Mouse (Mus musculus): ENCODE data around the gene Zfp69.

The Zfp69 gene

GRCm38 (mm10) chr4:120924554-120925299, 26.8 kb downstream of the Zfp69 start, which contains the start of gene Exo5:
TSS of gene Exo5 (minus strand) at chr4:120925017.
- peak; percentile 78 for DNase-seq (ENCODE audit: low spot score)

- no peak for DNase-seq (ENCODE audit: low spot score)
These were observed 30.0 kb downstream of the Zfp69 start for GRCm38 (mm10) chr4:120921461-120921860.

DNA sequence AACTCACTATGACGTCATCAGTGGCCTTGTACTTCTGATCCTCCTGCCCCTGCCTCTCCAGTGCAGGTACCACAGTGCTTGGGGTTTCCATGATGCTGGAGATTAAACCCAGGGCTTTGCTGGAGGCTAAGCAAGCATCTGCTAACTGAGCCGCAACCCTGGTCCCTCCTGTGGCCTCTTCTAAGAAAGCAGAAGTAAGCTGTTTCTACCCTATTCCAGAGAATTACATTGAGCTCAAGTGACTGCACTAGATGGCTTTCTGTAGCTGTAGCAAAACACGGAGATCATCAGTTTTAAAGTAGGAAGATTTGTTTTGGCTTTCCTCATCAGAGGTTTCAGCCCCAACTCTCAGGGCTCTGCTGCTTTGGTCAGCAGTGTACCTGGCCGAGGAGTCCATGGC, 37.0 kb downstream of the Zfp69 start:
- no peak for DNase-seq (ENCODE audit: low spot score)

DNA sequence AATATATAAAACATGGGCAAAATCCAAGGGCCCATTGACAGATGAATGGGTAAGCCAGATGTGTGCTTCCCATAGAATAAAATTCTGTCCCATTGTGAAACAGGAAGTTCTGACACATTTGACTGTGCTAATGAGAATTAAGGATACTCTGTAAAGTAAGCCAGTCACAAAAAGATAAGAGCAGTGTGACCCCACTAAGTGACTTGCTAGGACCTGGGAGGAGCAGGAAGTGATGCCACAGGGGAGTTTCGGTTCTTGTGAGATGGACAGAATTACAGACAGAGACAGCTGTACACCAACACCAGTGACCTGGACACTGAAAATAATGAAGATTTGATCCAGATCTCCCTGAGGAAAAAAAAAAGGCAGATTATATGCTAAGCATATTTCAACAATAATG, 37.6 kb downstream of the Zfp69 start:
- DNase-seq (ENCODE audit: low spot score), result no peak

DNA sequence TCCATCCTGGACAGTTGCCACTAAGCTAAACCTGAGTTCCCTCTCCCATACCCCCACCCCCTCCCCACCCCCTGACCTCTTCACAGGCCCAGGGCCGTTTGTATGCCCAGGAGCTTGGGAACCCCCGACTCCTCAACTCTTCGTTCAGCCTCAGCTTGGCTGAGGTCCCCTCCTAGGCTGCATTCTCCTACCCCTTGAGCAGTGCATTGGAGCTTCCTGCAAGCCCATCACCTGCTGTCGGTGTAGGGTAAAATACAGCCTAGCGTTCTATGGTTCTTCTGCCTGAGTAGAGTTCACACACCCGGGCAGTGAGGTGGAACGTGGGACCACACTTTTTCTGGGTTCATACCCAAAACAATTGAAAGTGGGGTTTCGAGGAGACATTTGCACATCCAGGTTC, 38.1 kb downstream of the Zfp69 start:
- DNase-seq (ENCODE audit: low spot score), result no peak

DNA sequence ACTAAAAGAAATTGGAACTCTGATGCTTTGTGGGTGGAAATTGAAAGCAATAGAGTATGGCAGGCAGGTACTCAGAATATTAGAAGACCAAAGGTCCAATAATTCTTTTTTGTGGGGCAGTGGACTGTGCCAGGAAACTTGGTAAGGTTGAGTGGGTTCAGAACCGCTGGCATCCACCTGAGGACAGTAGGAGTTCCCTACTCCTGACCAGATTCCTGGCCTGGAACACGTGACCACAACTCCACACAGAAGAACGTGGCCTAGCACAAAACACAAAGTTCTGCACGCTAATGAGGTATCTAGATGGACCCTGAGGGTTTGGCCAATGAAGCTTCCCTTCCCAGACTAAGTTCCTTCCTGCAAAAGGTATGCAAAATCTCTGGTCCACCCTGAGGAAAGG, 38.6 kb downstream of the Zfp69 start:
- no peak for DNase-seq (ENCODE audit: low spot score)

- no peak for DNase-seq (ENCODE audit: low spot score)
These were observed 40.4 kb downstream of the Zfp69 start for GRCm38 (mm10) chr4:120911086-120911485.

GRCm38 (mm10) chr4:120909558-120910150, 41.8 kb downstream of the Zfp69 start:
- DNase-seq (ENCODE audit: low spot score), result no peak

DNA sequence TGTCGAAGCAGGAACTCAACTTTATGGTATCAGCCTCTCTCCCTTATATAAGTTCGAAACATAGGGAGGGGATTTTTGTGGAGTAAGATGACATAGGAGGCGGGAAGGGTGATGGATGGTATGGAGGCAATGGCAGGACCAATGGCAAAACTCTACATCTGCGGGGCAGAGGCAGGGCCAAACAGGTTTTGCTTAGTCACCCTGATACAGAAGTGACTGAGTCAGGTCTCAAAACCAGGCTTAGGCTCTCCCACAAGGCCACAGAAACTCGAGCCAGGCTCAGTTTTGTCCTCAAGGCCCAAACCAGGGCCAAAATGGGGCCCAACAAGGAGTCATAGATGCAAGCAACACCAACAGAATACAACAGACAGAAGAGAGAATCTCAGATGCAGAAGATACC, 45.9 kb downstream of the Zfp69 start:
- DNase-seq (ENCODE audit: low spot score), result no peak

GRCm38 (mm10) chr4:120904533-120904932, 47.0 kb downstream of the Zfp69 start:
- no peak for DNase-seq (ENCODE audit: low spot score)

DNA sequence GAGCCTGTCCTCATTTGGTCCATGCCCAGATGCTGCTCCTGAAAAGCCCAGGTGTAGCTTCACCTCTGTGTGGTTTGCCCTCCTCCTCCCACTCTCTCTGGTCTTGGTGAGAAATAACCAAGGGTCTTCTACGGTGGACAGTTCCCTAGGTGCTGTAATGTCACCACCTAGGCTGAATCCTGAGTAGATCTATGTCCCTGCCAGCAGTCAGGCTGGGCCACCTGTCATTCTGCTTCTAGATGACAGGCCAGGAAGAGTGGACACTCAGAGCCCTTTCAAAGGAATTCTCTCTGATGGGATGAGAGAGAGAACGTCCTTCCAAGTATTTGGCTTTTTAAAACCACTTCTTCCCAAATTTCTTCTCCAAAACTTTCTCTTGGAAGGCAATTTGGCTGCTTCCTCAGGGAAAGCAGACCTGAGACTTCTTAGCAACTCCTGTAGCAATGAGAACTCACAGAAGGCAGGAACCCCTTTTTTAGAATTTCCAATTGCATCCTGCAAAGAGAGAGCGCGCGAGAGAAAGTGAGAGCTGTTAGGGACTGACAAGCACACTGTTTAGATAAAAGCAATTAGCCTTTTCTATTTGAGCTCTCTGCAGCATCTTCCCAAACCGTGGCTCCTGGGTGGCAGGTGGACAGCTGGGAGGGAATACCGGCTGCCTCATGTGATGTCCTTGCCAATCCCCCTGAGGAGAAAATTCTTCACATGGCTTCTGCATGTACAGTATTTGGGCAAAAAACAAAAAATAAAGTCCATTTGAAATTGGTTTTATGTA, 55.5 kb downstream of the Zfp69 start:
- DNase-seq (ENCODE audit: low spot score), result no peak

DNA sequence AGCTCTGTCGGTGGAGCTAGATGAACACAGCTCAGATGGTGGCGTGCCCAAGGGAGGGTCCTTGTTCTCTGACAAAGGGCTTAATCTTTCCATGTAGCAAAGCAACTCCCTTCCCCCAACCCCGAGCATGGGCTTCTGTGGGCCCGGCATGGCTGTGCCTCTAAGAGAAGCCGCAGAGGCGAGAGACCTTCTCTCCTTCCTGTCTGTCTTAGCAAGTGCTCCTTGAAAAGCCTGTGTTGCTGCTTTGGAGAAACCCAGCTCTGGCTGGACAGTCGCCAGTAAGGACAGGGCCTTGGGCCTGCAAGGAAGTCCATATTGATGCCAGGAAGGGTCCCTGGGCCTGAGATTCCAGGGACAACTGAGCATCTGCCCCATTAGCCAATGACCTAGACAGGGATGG, 56.3 kb downstream of the Zfp69 start:
- DNase-seq (ENCODE audit: low spot score), result no peak

DNA sequence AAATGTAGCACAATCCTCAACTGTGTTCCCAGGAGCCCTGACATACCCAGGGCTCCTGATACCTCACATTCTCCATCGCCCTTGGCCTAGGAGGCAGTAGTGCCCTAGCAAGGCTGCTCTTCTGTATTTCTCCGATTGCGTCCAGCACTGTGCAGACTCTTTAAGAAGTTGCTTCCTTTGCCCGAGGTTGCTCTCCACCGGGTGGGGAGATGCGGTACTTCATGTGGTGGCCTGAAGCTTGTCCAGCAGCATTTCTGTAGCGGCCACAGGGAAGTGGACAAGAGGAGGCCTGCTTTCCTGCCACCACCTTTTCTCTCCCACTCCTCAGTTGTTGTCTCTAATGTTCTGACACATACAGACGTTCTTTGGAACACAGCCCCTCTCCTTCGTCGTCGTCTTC, 56.9 kb downstream of the Zfp69 start:
- no peak for DNase-seq (ENCODE audit: low spot score)

DNA sequence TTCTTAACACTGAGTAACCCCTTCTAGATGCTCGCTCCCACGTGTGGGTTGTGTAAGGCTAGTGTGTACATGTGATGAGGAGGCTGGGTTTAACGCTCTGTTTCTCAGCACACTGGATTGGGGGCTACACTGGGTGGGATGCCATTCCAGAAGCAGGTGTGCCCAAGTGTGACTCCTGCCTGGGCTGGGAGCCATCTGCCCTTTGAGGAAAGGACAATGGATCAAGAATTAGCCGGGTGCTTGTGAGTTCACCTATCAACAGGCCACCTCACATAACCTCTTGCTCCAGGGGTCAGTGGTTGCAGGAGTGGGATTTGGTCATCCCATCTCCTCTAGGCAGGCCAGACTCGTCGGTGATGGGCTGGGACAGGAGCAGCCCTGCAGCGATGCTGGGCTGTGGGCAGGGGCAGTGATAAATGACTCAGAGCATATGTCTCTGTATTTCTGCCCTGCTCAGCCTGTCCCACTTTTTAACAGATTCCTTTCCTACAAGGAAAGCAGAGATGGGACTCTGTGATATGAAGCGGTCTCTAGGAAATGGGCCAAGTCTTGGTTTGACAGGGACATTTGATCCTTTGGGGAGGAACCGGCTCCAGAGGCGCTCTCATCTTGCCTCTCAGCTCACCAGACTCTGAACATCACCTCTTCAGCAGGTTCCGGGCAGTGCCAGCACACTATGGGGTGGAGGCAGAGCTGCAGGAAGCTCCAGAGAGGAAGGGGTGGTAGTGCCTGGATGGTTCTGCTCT, 57.7 kb downstream of the Zfp69 start:
- DNase-seq (ENCODE audit: low spot score), result no peak

GRCm38 (mm10) chr4:120892516-120892915, 59.0 kb downstream of the Zfp69 start:
- DNase-seq (ENCODE audit: low spot score), result no peak

GRCm38 (mm10) chr4:120891960-120892359, 59.5 kb downstream of the Zfp69 start:
- no peak for DNase-seq (ENCODE audit: low spot score)

DNA sequence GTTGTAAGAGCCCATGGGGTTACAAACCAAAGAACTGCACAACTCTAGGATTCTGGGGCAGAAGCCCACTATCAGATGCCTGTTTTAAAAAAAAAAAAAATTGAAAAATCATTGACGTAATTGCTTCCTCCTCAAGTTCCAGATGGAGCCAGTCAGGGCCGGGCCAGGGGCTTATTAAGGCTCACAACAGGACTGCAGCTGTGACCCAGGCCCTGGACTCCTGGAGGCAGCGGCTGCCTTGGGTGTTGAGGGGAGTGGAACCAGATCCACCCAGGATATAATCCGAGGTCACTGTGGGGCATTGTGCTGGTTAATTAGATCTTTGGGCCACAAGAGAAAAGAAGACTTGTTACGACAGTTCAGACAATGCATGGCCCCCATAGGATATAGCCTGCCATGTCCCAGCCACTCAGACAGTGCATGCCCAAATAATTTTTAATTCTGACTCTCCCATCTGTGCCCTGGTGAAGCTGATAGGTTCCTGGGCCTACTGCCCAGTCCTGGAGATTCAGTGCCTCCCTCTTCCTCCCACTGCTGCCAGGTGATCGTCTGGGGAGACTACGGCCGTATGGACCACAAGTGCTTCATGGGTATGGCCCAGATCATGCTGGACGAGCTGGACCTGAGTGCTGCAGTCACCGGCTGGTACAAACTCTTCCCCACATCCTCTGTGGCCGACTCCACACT, 60.6 kb downstream of the Zfp69 start:
- DNase-seq (ENCODE audit: low spot score), result no peak

DNA sequence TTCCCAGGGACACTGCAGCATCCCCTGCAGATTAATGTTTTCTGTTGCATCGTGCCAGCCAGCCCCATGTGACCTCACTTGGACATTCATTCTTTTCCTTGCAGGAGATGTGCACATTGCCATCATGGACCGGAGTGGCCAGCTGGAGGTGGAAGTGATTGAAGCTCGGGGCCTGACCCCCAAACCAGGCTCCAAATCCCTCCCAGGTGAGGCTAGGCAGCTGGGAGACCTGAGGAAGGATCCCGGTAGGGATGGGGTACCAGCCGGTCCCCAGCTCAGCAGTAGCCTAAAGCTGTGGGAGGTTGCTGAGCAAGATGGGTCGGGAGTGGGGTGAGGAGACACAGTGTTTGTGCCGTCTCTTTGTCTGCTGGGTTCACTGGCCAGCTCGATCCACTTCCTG, 62.6 kb downstream of the Zfp69 start:
- no peak for DNase-seq (ENCODE audit: low spot score)

GRCm38 (mm10) chr4:120887381-120888112, 64.0 kb downstream of the Zfp69 start:
- DNase-seq (ENCODE audit: low spot score), result no peak

GRCm38 (mm10) chr4:120886811-120887210, 64.7 kb downstream of the Zfp69 start:
- no peak for DNase-seq (ENCODE audit: low spot score)

DNA sequence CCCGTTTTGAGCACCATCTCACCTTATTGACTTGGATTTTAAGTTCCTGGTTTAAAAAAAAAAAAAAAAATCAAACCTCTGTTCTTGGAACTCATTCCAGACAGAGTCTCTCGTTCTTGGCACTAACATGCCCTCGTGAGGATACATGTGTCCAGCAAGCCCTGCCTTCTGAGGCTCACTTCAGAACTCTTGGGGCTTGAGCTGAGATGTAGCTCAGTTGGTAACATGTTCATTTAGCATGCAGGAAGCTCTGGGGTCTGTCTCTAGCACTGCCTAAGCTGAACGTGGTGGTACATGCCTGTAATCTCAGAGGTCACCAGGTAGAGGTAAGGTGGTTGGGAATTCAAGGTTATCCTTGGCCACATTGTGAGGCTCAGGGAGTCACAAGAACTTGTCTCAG, 65.4 kb downstream of the Zfp69 start:
- DNase-seq (ENCODE audit: low spot score), result no peak
